Comparison of ENCODE assay signal across 8 mouse cellular contexts in genomic region chr8:90348178-90348925, GRCm38 (mm10). TPM values are rescaled to one million over a fixed set of nuclear protein-coding genes. Genes with fewer than 3 reads are reported as not detected.
DNase-seq lines count a peak whose midpoint lies in the region; ATAC-seq and TF ChIP-seq lines count a peak whose summit lies in the region.

Tox3 (minus strand) TSS chr8:90348343.

- H3K4me1 ChIP-seq in forebrain, embryonic 14.5 days (ENCODE audit: control insufficient read depth, insufficient read depth, low read length), result peaks cover 17% of the 10 kb centered on the region
- peaks cover 35% of the 10 kb centered on the region for H3K4me1 ChIP-seq in hindbrain, embryonic 15.5 days (replicated peaks)
- H3K4me1 ChIP-seq in testis, adult 2 months (ENCODE audit: control insufficient read depth, insufficient read depth, low read length), result peaks cover 9% of the 10 kb centered on the region

- ATAC-seq in forebrain, embryonic 14.5 days, result peak; percentile 70
- ATAC-seq in hindbrain, embryonic 15.5 days (ENCODE audit: low FRiP score, low read depth), result peak; percentile 69
- ATAC-seq in megakaryocyte progenitor cell, adult 5-6 weeks (replicated peaks; ENCODE audit: poor library complexity), result peak; percentile 23; the same call in 1 of the 2 replicates
- ATAC-seq in activated CD4-positive, CD25-positive, alpha-beta regulatory T cell, adult 4 months, result no peak

- H3K9me3 ChIP-seq in forebrain, embryonic 14.5 days (replicated peaks; ENCODE audit: control insufficient read depth, low read length), result no peaks in the 10 kb centered on the region
- H3K9me3 ChIP-seq in hindbrain, embryonic 15.5 days, result no peaks in the 10 kb centered on the region

- H3K9ac ChIP-seq in forebrain, embryonic 14.5 days (ENCODE audit: low read length), result peak within 1 kb of the TSS; percentile 98
- peak within 1 kb of the TSS; percentile 90 for H3K9ac ChIP-seq in hindbrain, embryonic 15.5 days

- intact Hi-C loops in left cerebral cortex, postnatal 4 days (cut with DNase I), result loop anchor here (5.0 to 10.0 kb wide), 3 partner anchors 309 to 496 kb away; no protein-coding TSS in a partner anchor

- WGBS in forebrain, embryonic 14.5 days, result 1% methylated on average over 36 of the region's 89 CpGs
- WGBS in hindbrain, embryonic 15.5 days, result 2% methylated on average over 36 of the region's 89 CpGs

- no peaks in the 10 kb centered on the region for H3K36me3 ChIP-seq in forebrain, embryonic 14.5 days (ENCODE audit: control insufficient read depth, insufficient read depth, low read length)
- H3K36me3 ChIP-seq in hindbrain, embryonic 15.5 days, result no peaks in the 10 kb centered on the region
- no peaks in the 10 kb centered on the region for H3K36me3 ChIP-seq in testis, adult 2 months (ENCODE audit: control insufficient read depth, insufficient read depth, low read length)

- peak within 1 kb of the TSS; percentile 98 for H3K27ac ChIP-seq in forebrain, embryonic 14.5 days (ENCODE audit: low read depth, low read length)
- peak within 1 kb of the TSS; percentile 93 for H3K27ac ChIP-seq in hindbrain, embryonic 15.5 days (replicated peaks)
- H3K27ac ChIP-seq in testis, adult 2 months (ENCODE audit: control insufficient read depth, insufficient read depth, low read depth, low read length), result no peak within 1 kb of the TSS

- H3K27me3 ChIP-seq in forebrain, embryonic 14.5 days (replicated peaks; ENCODE audit: control insufficient read depth, insufficient read depth, low read length), result no peaks in the 10 kb centered on the region
- no peaks in the 10 kb centered on the region for H3K27me3 ChIP-seq in hindbrain, embryonic 15.5 days
- peaks cover 2% of the 10 kb centered on the region for H3K27me3 ChIP-seq in testis, adult 2 months (ENCODE audit: control insufficient read depth, insufficient read depth, low read length)

- peak within 1 kb of the TSS; percentile 82 for H3K4me3 ChIP-seq in forebrain, embryonic 14.5 days (ENCODE audit: low read depth, low read length)
- H3K4me3 ChIP-seq in hindbrain, embryonic 15.5 days, result peak within 1 kb of the TSS; percentile 86
- H3K4me3 ChIP-seq in testis, adult 2 months (ENCODE audit: control insufficient read depth, low read depth, low read length), result peak within 1 kb of the TSS; percentile 66

- DNase-seq in ES-CJ7 (ENCODE audit: low read depth, low spot score), result peak; percentile 38
- peak; percentile 53 for DNase-seq in ZHBTc4 (ENCODE audit: low read depth, low spot score)
- DNase-seq in forebrain, embryonic 14.5 days (ENCODE audit: low spot score), result peak; percentile 65
- DNase-seq in left cerebral cortex, postnatal 4 days, result peak; percentile 69

- no peak for TF ChIP-seq POLR2A in testis, adult 2 months (IDR thresholded peaks at IDR 0.05; ENCODE audit: control insufficient read depth, low read depth, low read length)

- TF ChIP-seq CTCF in testis, adult 2 months (IDR thresholded peaks at IDR 0.05; ENCODE audit: control insufficient read depth, insufficient read depth, insufficient replicate concordance, low read depth, low read length), result no peak

- H3K4me2 ChIP-seq in forebrain, embryonic 14.5 days (ENCODE audit: low read length), result peak within 1 kb of the TSS; percentile 65
- H3K4me2 ChIP-seq in hindbrain, embryonic 15.5 days, result peak within 1 kb of the TSS; percentile 80

RNA-seq across cellular contexts. Expression of gene Tox3, which starts in this region (rescaled TPM):
- polyA plus RNA-seq in forebrain, embryonic 14.5 days (2014; fragmentation: Nextera tagmentation; extraction: Ambion mirVana), result 18.8 and 20.2 TPM in 2 replicates
- 28.0 and 29.4 TPM in 2 replicates for polyA plus RNA-seq in hindbrain, embryonic 15.5 days (2015; fragmentation: Nextera tagmentation; extraction: Ambion mirVana)
- total RNA-seq in left cerebral cortex, postnatal 4 days (2021), result 10 to 100 TPM; 26.4 to 27.3 TPM
- total RNA-seq in megakaryocyte progenitor cell, adult 5-6 weeks (2015), result not detected in 2 replicates
- total RNA-seq in megakaryocyte progenitor cell, adult 5-6 weeks (2017), result 0.27 TPM in 1 of 2 replicates, not detected in the other
- polyA plus RNA-seq in testis, adult 2 months (2012; rRNA removed), result 2.0 and 3.1 TPM in 2 replicates
- polyA plus RNA-seq in activated CD4-positive, CD25-positive, alpha-beta regulatory T cell, adult 4 months (2017; shearing (Covaris generic)), result not detected

Comparison
In these comparisons a context has a peak if more than half of its experiments do, and no peak if none do; other contexts are left out.
1. RNA of gene Tox3 (total RNA-seq): 26.4 to 27.3 TPM in left cerebral cortex, postnatal 4 days; 0.27 TPM in megakaryocyte progenitor cell, adult 5-6 weeks; every median in the first group is over 10 times any median in the second.
2. Peak in ATAC-seq in megakaryocyte progenitor cell, adult 5-6 weeks; RNA of the gene not detected or under 1 TPM.
3. Peak in every context shown above with its lines, with median percentiles within 50 percentile points of each other: DNase-seq and H3K4me3 ChIP-seq.